Mouse (Mus musculus) liver, embryonic 14.5 days (tissue): ENCODE data around the gene Ahsa2.

Experiments used
- CTCF ChIP-seq: IDR thresholded peaks from 2 replicates; pipeline ENCODE4 v1.5.1; 2016; ENCODE audit warnings: antibody characterized with exemption, low read depth, control low read depth
- EP300 ChIP-seq: IDR thresholded peaks from 2 replicates; pipeline ENCODE4 v1.6.1; 2016; ENCODE audit warnings: antibody characterized with exemption, low read depth

GRCm38 (mm10) chr11:23495231-23495630, 2.6 kb downstream of the Ahsa2 start:
- no peak for TF ChIP-seq EP300
- no peak for TF ChIP-seq CTCF
